Mouse (Mus musculus) embryonic facial prominence, embryonic 10.5 days (tissue): ENCODE results near the gene Pde6b. TPM values are rescaled to one million over a fixed set of nuclear protein-coding genes. Genes with fewer than 3 reads are reported as not detected.

Experiments
- DNase-seq: peaks from one replicate; pipeline ENCODE4 v3.0.0-alpha.2; 2017; ENCODE audit warnings: low spot score
- H3K27ac ChIP-seq: fragments of 300-500 bp; sonication (generic); replicated peaks from 2 replicates; pipeline ENCODE4 v1.5.1; 2016; ENCODE audit warnings: mild to moderate bottlenecking
- H3K27me3 ChIP-seq: fragments of 300-500 bp; sonication (generic); replicated peaks from 2 replicates; pipeline ENCODE4 v1.6.1; 2016; ENCODE audit warnings: low read depth, mild to moderate bottlenecking; ENCODE audit not compliant: poor library complexity, severe bottlenecking
- H3K36me3 ChIP-seq: fragments of 300-500 bp; sonication (generic); replicated peaks from 2 replicates; pipeline ENCODE4 v1.6.1; 2016; ENCODE audit warnings: mild to moderate bottlenecking, moderate library complexity
- H3K4me1 ChIP-seq: fragments of 300-500 bp; sonication (generic); 2 replicates; pipeline ENCODE4 v1.6.1; 2016
- H3K4me3 ChIP-seq: fragments of 300-500 bp; sonication (generic); 2 replicates; pipeline ENCODE4 v1.5.1; 2016; ENCODE audit warnings: mild to moderate bottlenecking, moderate library complexity
- H3K9me3 ChIP-seq: fragments of 300-500 bp; sonication (generic); 2 replicates; pipeline ENCODE4 v1.6.1; 2016; ENCODE audit warnings: mild to moderate bottlenecking
- WGBS: fragments of 180-500 bp; shearing (Covaris S2); methylation state at CpG from one replicate; pipeline ENCODE4 v1.1.7; 2016; 5-methylcytosine and 5-hydroxymethylcytosine counted together
- polyA plus RNA-seq: library from polyadenylated mRNA; unstranded; fragments of >200 nt; fragmentation: Nextera tagmentation; extraction: Ambion mirVana; gene quantifications from 2 replicates; pipeline ENCODE4 v1.2.1, GENCODE M21; 2016

Gene Pde6b
- polyA plus RNA-seq, 1 experiment from 2014 or later, result 0.39 TPM

- Histone ChIP-seq H3K4me1 (no peaks in the 10 kb centered on the region), H3K36me3 (no peaks in the 10 kb centered on the region), H3K4me3 (no peak overlapping the region), H3K27ac (no peak overlapping the region), H3K9me3 (no peaks in the 10 kb centered on the region), H3K27me3 (no peaks in the 10 kb centered on the region)
- no peak for DNase-seq
- 79% methylated on average over 2 of the region's 2 CpGs for WGBS
Measured at GRCm38 (mm10) chr5:108414711-108415110, 26.5 kb downstream of the Pde6b start.

- no peak overlapping the region for H3K4me3 ChIP-seq
- no peaks in the 10 kb centered on the region for H3K27me3 ChIP-seq
- H3K36me3 ChIP-seq, result no peaks in the 10 kb centered on the region
- 83% methylated on average over 3 of the region's 3 CpGs for WGBS
- no peak overlapping the region for H3K27ac ChIP-seq
- H3K4me1 ChIP-seq, result no peaks in the 10 kb centered on the region
- DNase-seq, result no peak
- no peaks in the 10 kb centered on the region for H3K9me3 ChIP-seq
Measured at GRCm38 (mm10) chr5:108422741-108423140, 34.5 kb downstream of the Pde6b start.

- 89% methylated on average over 2 of the region's 2 CpGs for WGBS
- DNase-seq, result no peak
Measured at GRCm38 (mm10) chr5:108423427-108423826, 35.2 kb downstream of the Pde6b start.

GRCm38 (mm10) chr5:108427186-108427585 is 39.0 kb downstream of the Pde6b start:
- H3K27me3 ChIP-seq, result no peaks in the 10 kb centered on the region
- H3K36me3 ChIP-seq, result peaks cover 28% of the 10 kb centered on the region
- 74% methylated on average over 1 of the region's 1 CpGs for WGBS
- no peaks in the 10 kb centered on the region for H3K9me3 ChIP-seq
- no peaks in the 10 kb centered on the region for H3K4me1 ChIP-seq
- no peak overlapping the region for H3K4me3 ChIP-seq
- DNase-seq, result peak; percentile 47
- H3K27ac ChIP-seq, result no peak overlapping the region

More at GRCm38 (mm10) chr5:108423427-108423826, 35.2 kb downstream of the Pde6b start:
- no peaks in the 10 kb centered on the region for H3K4me1 ChIP-seq
- H3K27me3 ChIP-seq, result no peaks in the 10 kb centered on the region
- H3K27ac ChIP-seq, result no peak overlapping the region
- H3K9me3 ChIP-seq, result no peaks in the 10 kb centered on the region
- H3K36me3 ChIP-seq, result no peaks in the 10 kb centered on the region
- H3K4me3 ChIP-seq, result no peak overlapping the region

GRCm38 (mm10) chr5:108431196-108431595 is 43.0 kb downstream of the Pde6b start:
- peaks cover 38% of the 10 kb centered on the region for H3K36me3 ChIP-seq
- H3K4me1 ChIP-seq, result peaks cover 16% of the 10 kb centered on the region
- no peak overlapping the region for H3K27ac ChIP-seq
- no peaks in the 10 kb centered on the region for H3K9me3 ChIP-seq
- no peaks in the 10 kb centered on the region for H3K27me3 ChIP-seq
- DNase-seq, result no peak
- 89% methylated on average over 6 of the region's 6 CpGs for WGBS
- H3K4me3 ChIP-seq, result no peak overlapping the region

- peak; percentile 94 for DNase-seq
- WGBS, result under 1% methylated on average over 42 of the region's 42 CpGs
- no peaks in the 10 kb centered on the region for H3K27me3 ChIP-seq
- H3K27ac ChIP-seq, result peak within 1 kb of the TSS; percentile 91
- H3K4me1 ChIP-seq, result peaks cover 16% of the 10 kb centered on the region
- no peaks in the 10 kb centered on the region for H3K9me3 ChIP-seq
- peak within 1 kb of the TSS; percentile 77 for H3K4me3 ChIP-seq
- H3K36me3 ChIP-seq, result peaks cover 38% of the 10 kb centered on the region
Measured at GRCm38 (mm10) chr5:108433804-108434587, 45.8 kb downstream of the Pde6b start, which contains the start of gene Atp5k. Gene Atp5k, minus strand, starts transcription at chr5:108434448.

GRCm38 (mm10) chr5:108436101-108436500 is 47.9 kb downstream of the Pde6b start:
- Histone ChIP-seq H3K27ac (no peak overlapping the region), H3K4me1 (peaks cover 16% of the 10 kb centered on the region), H3K9me3 (no peaks in the 10 kb centered on the region), H3K27me3 (no peaks in the 10 kb centered on the region), H3K36me3 (peaks cover 21% of the 10 kb centered on the region), H3K4me3 (no peak overlapping the region)
- WGBS, result 70% methylated on average over 2 of the region's 2 CpGs
- DNase-seq, result no peak

- WGBS, result 83% methylated on average over 3 of the region's 3 CpGs
- peaks cover 20% of the 10 kb centered on the region for H3K4me1 ChIP-seq
- no peaks in the 10 kb centered on the region for H3K9me3 ChIP-seq
Measured at GRCm38 (mm10) chr5:108446973-108447372, 58.8 kb downstream of the Pde6b start.

GRCm38 (mm10) chr5:108447857-108448256 is 59.7 kb downstream of the Pde6b start:
- Histone ChIP-seq H3K9me3 (no peaks in the 10 kb centered on the region), H3K4me1 (peaks cover 20% of the 10 kb centered on the region), H3K27me3 (peaks cover 43% of the 10 kb centered on the region), H3K27ac (no peak overlapping the region), H3K36me3 (no peaks in the 10 kb centered on the region), H3K4me3 (peak overlapping the region; percentile 56; the same call in 1 of the 2 replicates)
- no peak for DNase-seq
- 87% methylated on average over 7 of the region's 7 CpGs for WGBS

More at GRCm38 (mm10) chr5:108446973-108447372, 58.8 kb downstream of the Pde6b start:
- DNase-seq, result no peak
- H3K4me3 ChIP-seq, result no peak overlapping the region
- no peaks in the 10 kb centered on the region for H3K36me3 ChIP-seq
- no peak overlapping the region for H3K27ac ChIP-seq
- H3K27me3 ChIP-seq, result peaks cover 43% of the 10 kb centered on the region

GRCm38 (mm10) chr5:108448785-108449668 is 60.8 kb downstream of the Pde6b start, which contains the start of gene Mfsd7a:
Gene Mfsd7a, minus strand, starts transcription at chr5:108448891.
- Histone ChIP-seq H3K4me3 (peak within 1 kb of the TSS; percentile 56), H3K27me3 (peaks cover 43% of the 10 kb centered on the region), H3K4me1 (peaks cover 20% of the 10 kb centered on the region), H3K36me3 (no peaks in the 10 kb centered on the region), H3K27ac (peak within 1 kb of the TSS; percentile 48), H3K9me3 (no peaks in the 10 kb centered on the region)
- DNase-seq, result peak; percentile 75
- WGBS, result 13% methylated on average over 24 of the region's 24 CpGs

GRCm38 (mm10) chr5:108450837-108451540 is 62.8 kb downstream of the Pde6b start:
- H3K36me3 ChIP-seq, result no peaks in the 10 kb centered on the region
- no peak overlapping the region for H3K4me3 ChIP-seq
- H3K27ac ChIP-seq, result no peak overlapping the region
- DNase-seq, result no peak
- H3K9me3 ChIP-seq, result no peaks in the 10 kb centered on the region
- H3K27me3 ChIP-seq, result peaks cover 38% of the 10 kb centered on the region
- WGBS, result 81% methylated on average over 8 of the region's 8 CpGs
- peaks cover 20% of the 10 kb centered on the region for H3K4me1 ChIP-seq

GRCm38 (mm10) chr5:108451611-108452010 is 63.4 kb downstream of the Pde6b start:
- Histone ChIP-seq H3K36me3 (no peaks in the 10 kb centered on the region), H3K27me3 (peaks cover 32% of the 10 kb centered on the region), H3K4me3 (no peak overlapping the region), H3K4me1 (peaks cover 20% of the 10 kb centered on the region), H3K9me3 (no peaks in the 10 kb centered on the region), H3K27ac (no peak overlapping the region)
- WGBS, result 74% methylated on average over 1 of the region's 1 CpGs
- no peak for DNase-seq
